Mouse (Mus musculus) ovary, adult 2 months (tissue): ENCODE results near the gene Pth2r. TPM values are rescaled to one million over a fixed set of nuclear protein-coding genes. Genes with fewer than 3 reads are reported as not detected.

Experiments used
- polyA plus RNA-seq: library from polyadenylated mRNA; depleted of rRNA; stranded (reverse); fragments of >200 nt; gene quantifications from 2 replicates; pipeline ENCODE4 v1.2.3, GENCODE M21; 2012; rRNA removed

The Pth2r gene
- polyA plus RNA-seq = 0.06 TPM in 1 of 2 replicates, not detected in the other

DNA sequence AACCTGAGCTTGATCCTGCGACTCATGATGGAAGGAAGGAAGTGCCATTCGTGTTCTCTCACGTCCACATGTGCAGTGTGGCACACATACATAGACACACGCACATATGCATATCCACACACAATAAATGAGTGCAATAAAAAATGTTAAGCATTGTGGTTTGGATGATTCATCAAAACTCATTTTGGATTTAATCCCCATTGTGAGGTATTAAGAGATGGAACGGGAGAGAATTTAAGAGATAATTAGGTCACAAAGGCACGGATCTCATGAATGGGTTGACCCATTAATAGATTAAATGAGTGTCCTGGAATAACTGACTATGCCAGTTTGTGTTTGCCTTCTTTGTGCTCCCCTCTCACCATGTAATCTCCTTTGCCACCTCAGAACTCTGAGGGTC lies at the start of gene Pth2r:
Gene Pth2r (plus strand): TSS at position 301 of the 400 bp plus-strand sequence.

Other genes with a start within 250 kb of the Pth2r start
- 407 and 604 TPM in 2 replicates for gene Akr1cl, start 249.3 kb upstream of the Pth2r start, polyA plus RNA-seq
- gene Cryge, start 230.9 kb upstream of the Pth2r start, polyA plus RNA-seq = 2.8 and 4.8 TPM in 2 replicates
- 0.66 TPM in 1 of 2 replicates, not detected in the other for gene Crygd, start 218.6 kb upstream of the Pth2r start, polyA plus RNA-seq
- 0.44 TPM in 2 replicates for gene Crygc, start 208.4 kb upstream of the Pth2r start, polyA plus RNA-seq
- 0.79 and 1.2 TPM in 2 replicates for gene Crygb, start 199.8 kb upstream of the Pth2r start, polyA plus RNA-seq
- 0.52 and 0.77 TPM in 2 replicates for gene Cryga, start 178.7 kb upstream of the Pth2r start, polyA plus RNA-seq
- 0.26 and 0.38 TPM in 2 replicates for gene Gm28845, start 162.5 kb upstream of the Pth2r start, polyA plus RNA-seq
- gene D630023F18Rik, start 158.8 kb upstream of the Pth2r start, polyA plus RNA-seq = 5.9 and 6.0 TPM in 2 replicates
- gene Idh1, start 95.6 kb upstream of the Pth2r start, polyA plus RNA-seq = 113 and 137 TPM in 2 replicates
- 5.3 and 7.0 TPM in 2 replicates for gene Pikfyve, start 95.4 kb upstream of the Pth2r start, polyA plus RNA-seq